Mouse (Mus musculus) heart, adult 11 months (tissue): ENCODE measurements around the gene Ppp2r3c.
"Not testable (repeated sequence)": the region's sequence is repeated elsewhere in the genome, so short reads cannot be mapped to it uniquely, and the experiment has no call there.

Experiments used
- DNase-seq: peaks from one replicate; pipeline ENCODE4 v3.0.0; 2022

Gene Ppp2r3c

GRCm38 (mm10) chr12:55263385-55263784 lies 39.4 kb downstream of the Ppp2r3c start:
- DNase-seq, result not testable (repeated sequence)

GRCm38 (mm10) chr12:55261950-55262349 lies 40.8 kb downstream of the Ppp2r3c start:
- not testable (repeated sequence) for DNase-seq

- DNase-seq, result not testable (repeated sequence)
Observed at GRCm38 (mm10) chr12:55242243-55242642, 60.6 kb downstream of the Ppp2r3c start.

- DNase-seq, result not testable (repeated sequence)
Observed at GRCm38 (mm10) chr12:55230520-55230861, 72.3 kb downstream of the Ppp2r3c start.

GRCm38 (mm10) chr12:55229626-55230519 lies 72.9 kb downstream of the Ppp2r3c start, which contains the start of gene Srp54c:
TSS of gene Srp54c (plus strand) at chr12:55230168.
- DNase-seq, result not testable (repeated sequence)
